Mouse (Mus musculus) small intestine, adult 2 months (tissue): ENCODE measurements around the gene Gm45837.

Experiments
- CTCF ChIP-seq: fragments of 200-500 bp; IDR thresholded peaks from 2 replicates; pipeline ENCODE4 v1.5.1; 2012; ENCODE audit warnings: low read depth, mild to moderate bottlenecking, control low read depth, inconsistent platforms, low read length, moderate library complexity, mixed read lengths; ENCODE audit not compliant: insufficient replicate concordance, insufficient read length; ENCODE audit errors: extremely low read depth
- POLR2A ChIP-seq: fragments of 200-500 bp; IDR thresholded peaks from 2 replicates; pipeline ENCODE4 v1.6.1; 2012; ENCODE audit warnings: low read depth, mild to moderate bottlenecking, control low read depth, inconsistent platforms, low read length, moderate library complexity

DNA sequence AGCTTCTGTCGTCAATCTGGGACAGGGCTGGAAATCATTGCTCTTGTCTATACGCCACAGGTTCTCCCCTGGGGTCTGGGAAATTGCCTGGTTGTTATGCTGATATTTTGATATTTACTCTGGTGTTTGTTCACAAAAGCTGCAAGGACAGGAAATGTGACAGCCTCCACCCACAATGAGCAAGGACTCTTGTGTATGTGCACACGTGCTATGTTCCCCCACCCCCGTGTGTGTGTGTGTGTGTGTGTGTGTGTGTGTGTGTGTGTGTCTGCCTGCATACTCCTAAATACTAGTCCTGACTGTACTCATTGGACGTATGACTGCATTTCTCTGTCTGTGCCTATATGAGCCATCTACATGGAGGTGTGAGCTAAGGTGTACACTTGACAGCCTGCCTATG, 67.4 kb downstream of the Gm45837 start:
- no peak for TF ChIP-seq POLR2A
- no peak for TF ChIP-seq CTCF
